Mouse (Mus musculus) layer of hippocampus, postnatal 36 days (tissue): Measurements from ENCODE around the gene 2310057N15Rik. TPM values are rescaled to one million over a fixed set of nuclear protein-coding genes. Genes with fewer than 3 reads are reported as not detected.
"Not testable (repeated sequence)": the region's sequence is repeated elsewhere in the genome, so short reads cannot be mapped to it uniquely, and the experiment has no call there.

ENCODE experiments used
- DNase-seq, 2 experiments: peaks; one replicate each; pipeline ENCODE4 v3.0.0; 2022
- total RNA-seq, 2 experiments: library from RNA; stranded (reverse); gene quantifications; 2 replicates each; pipeline ENCODE4 v1.2.3; 2021

2310057N15Rik gene
- not detected for total RNA-seq

- no peak for DNase-seq
Observed at GRCm38 (mm10) chr16:88774106-88774505, at the start of gene 2310057N15Rik. TSS of gene 2310057N15Rik (minus strand) at chr16:88774206.

GRCm38 (mm10) chr16:88823736-88824135 lies 49.7 kb upstream of the 2310057N15Rik start:
- DNase-seq = no peak

- DNase-seq = no peak
Observed at GRCm38 (mm10) chr16:88820066-88820465, 46.1 kb upstream of the 2310057N15Rik start, which contains the start of gene Krtap15. TSS of gene Krtap15 (plus strand) at chr16:88820215.

- no peak for DNase-seq
Observed at GRCm38 (mm10) chr16:88811827-88812226, 37.8 kb upstream of the 2310057N15Rik start, which contains the start of gene Gm20741. TSS of gene Gm20741 (minus strand) at chr16:88812220.

- DNase-seq = no peak
Observed at GRCm38 (mm10) chr16:88786786-88787185, 12.8 kb upstream of the 2310057N15Rik start.

- no peak for DNase-seq
Observed at GRCm38 (mm10) chr16:88777596-88777995, 3.6 kb upstream of the 2310057N15Rik start, which contains the start of gene Gm5965. TSS of gene Gm5965 (plus strand) at chr16:88777896.

- not testable (repeated sequence) for DNase-seq
Observed at GRCm38 (mm10) chr16:88758547-88758946, 15.5 kb downstream of the 2310057N15Rik start, which contains the start of gene 2310034C09Rik. TSS of gene 2310034C09Rik (plus strand) at chr16:88758847.

GRCm38 (mm10) chr16:88751535-88751934 lies 22.5 kb downstream of the 2310057N15Rik start, which contains the start of gene Krtap13:
TSS of gene Krtap13 (minus strand) at chr16:88751635.
- DNase-seq = not testable (repeated sequence)

GRCm38 (mm10) chr16:88747943-88748342 lies 26.1 kb downstream of the 2310057N15Rik start:
- DNase-seq = peak; percentile 5 to 7

GRCm38 (mm10) chr16:88744750-88745340 lies 29.2 kb downstream of the 2310057N15Rik start:
- no peak for DNase-seq

GRCm38 (mm10) chr16:88735391-88735790 lies 38.6 kb downstream of the 2310057N15Rik start:
- no peak for DNase-seq

GRCm38 (mm10) chr16:88728812-88729275 lies 45.2 kb downstream of the 2310057N15Rik start, which contains the start of gene Krtap13-1:
TSS of gene Krtap13-1 (plus strand) at chr16:88728862.
- peak; percentile 8 to 37 for DNase-seq

Other genes starting within 250 kb of the 2310057N15Rik start
- not detected for gene Cldn8, start 211.0 kb downstream of the 2310057N15Rik start, total RNA-seq
- gene Krtap24-1, start 161.9 kb downstream of the 2310057N15Rik start, total RNA-seq = not detected
- gene 2310079G19Rik, start 146.5 kb downstream of the 2310057N15Rik start, total RNA-seq = not detected
- not detected for gene Krtap26-1, start 126.4 kb downstream of the 2310057N15Rik start, total RNA-seq
- not detected for gene Krtap27-1, start 102.5 kb downstream of the 2310057N15Rik start, total RNA-seq
- not detected for gene 2310061N02Rik, start 66.2 kb downstream of the 2310057N15Rik start, total RNA-seq
- not detected for gene Krtap13-1, start 45.3 kb downstream of the 2310057N15Rik start, total RNA-seq
- not detected for gene Krtap13, start 22.6 kb downstream of the 2310057N15Rik start, total RNA-seq
- not detected for gene 2310034C09Rik, start 15.4 kb downstream of the 2310057N15Rik start, total RNA-seq
- not detected for gene Gm5965, start 3.7 kb upstream of the 2310057N15Rik start, total RNA-seq
- gene Gm20741, start 38.0 kb upstream of the 2310057N15Rik start, total RNA-seq = not detected
- not detected for gene Krtap15, start 46.0 kb upstream of the 2310057N15Rik start, total RNA-seq
- not detected for gene Krtap14, start 51.9 kb upstream of the 2310057N15Rik start, total RNA-seq
- not detected for gene Krtap19-1, start 95.2 kb upstream of the 2310057N15Rik start, total RNA-seq
- gene Krtap19-2, start 100.1 kb upstream of the 2310057N15Rik start, total RNA-seq = not detected
- gene Krtap19-3, start 103.8 kb upstream of the 2310057N15Rik start, total RNA-seq = not detected
- not detected for gene Krtap19-4, start 110.9 kb upstream of the 2310057N15Rik start, total RNA-seq
- gene Krtap19-5, start 122.3 kb upstream of the 2310057N15Rik start, total RNA-seq = not detected
- gene Krtap19-9b, start 158.1 kb upstream of the 2310057N15Rik start, total RNA-seq = not detected
- gene Krtap16-3, start 188.7 kb upstream of the 2310057N15Rik start, total RNA-seq = not detected
- not detected for gene Krtap22-2, start 236.6 kb upstream of the 2310057N15Rik start, total RNA-seq
- gene Gm10229, start 241.1 kb upstream of the 2310057N15Rik start, total RNA-seq = not detected